In the genomic region with DNA sequence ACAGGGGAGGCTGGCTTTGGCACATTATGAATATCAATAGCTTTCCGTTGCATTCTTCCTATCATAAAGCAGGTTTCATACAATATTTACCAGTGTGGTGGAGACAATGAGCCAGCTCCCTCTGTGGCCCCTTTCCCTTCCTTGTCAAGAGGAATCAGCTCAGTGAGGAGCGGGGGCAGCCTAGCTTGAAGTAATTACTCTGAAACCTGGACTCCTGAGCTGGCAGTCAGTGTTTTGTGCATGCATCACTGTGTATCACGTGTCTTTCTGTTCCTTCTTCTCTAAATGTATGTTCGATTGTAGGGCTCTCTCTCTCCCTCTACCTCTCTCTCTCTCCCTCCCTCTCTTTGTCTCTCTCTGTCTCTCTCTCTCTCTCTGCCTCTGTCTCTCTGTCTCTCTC, we compare ENCODE assay signal across 13 mouse cellular contexts.
A peak's percentile ranks its signal among the peaks of the same experiment; 100 is the strongest.
DNase-seq lines count a peak whose midpoint lies in the region; ATAC-seq and TF ChIP-seq lines count a peak whose summit lies in the region.
"Had no signal": no experiment of that assay in that cellular context is flagged by ENCODE, and none has a peak within 500 bp of the region (broad histone marks: within the 10 kb centered on the region; RNA-seq: fewer than 3 reads in every experiment).

No protein-coding gene starts in this region.

- no peaks in the 10 kb centered on the region for H3K27me3 ChIP-seq in MEL (ENCODE audit: control insufficient read depth in 1 of 2, insufficient read depth in 2 of 2, low read length in 2 of 2)
- no peaks in the 10 kb centered on the region for H3K27me3 ChIP-seq in embryonic facial prominence, embryonic 10.5 days (replicated peaks; ENCODE audit: low read depth, poor library complexity, severe bottlenecking)
- H3K27me3 ChIP-seq in hindbrain, embryonic 11.5 days (ENCODE audit: control insufficient read depth, insufficient read depth, low read length), result no peaks in the 10 kb centered on the region
- H3K27me3 ChIP-seq in midbrain, embryonic 14.5 days (ENCODE audit: control insufficient read depth, insufficient read depth, low read length), result no peaks in the 10 kb centered on the region
- H3K27me3 ChIP-seq: heart, embryonic 12.5 days; liver, embryonic 12.5 days; neural tube, embryonic 12.5 days had no signal

- 49% methylated on average over 4 of the region's 4 CpGs for WGBS in embryonic facial prominence, embryonic 10.5 days
- 34% methylated on average over 4 of the region's 4 CpGs for WGBS in hindbrain, embryonic 11.5 days
- WGBS in midbrain, embryonic 14.5 days, result 16% methylated on average over 4 of the region's 4 CpGs

- intact Hi-C loops in left cerebral cortex, postnatal 10 days (cut with DNase I), result no loop called here

- no peak for TF ChIP-seq RAD21 in MEL (IDR thresholded peaks at IDR 0.05; ENCODE audit: low read depth, low read length)

- H3K9ac ChIP-seq in MEL (ENCODE audit: control insufficient read depth, low read depth, low read length, poor library complexity, severe bottlenecking), result 0 out of 2 replicates have a peak overlapping the region, but pooled peaks have one; percentile 1
- no peak overlapping the region for H3K9ac ChIP-seq in hindbrain, embryonic 11.5 days (ENCODE audit: low read depth, low read length)
- H3K9ac ChIP-seq in midbrain, embryonic 14.5 days (replicated peaks; ENCODE audit: low read length), result no peak overlapping the region
- H3K9ac ChIP-seq: heart, embryonic 12.5 days; liver, embryonic 12.5 days; neural tube, embryonic 12.5 days had no signal

- TF ChIP-seq CTCF in MEL (IDR thresholded peaks at IDR 0.05 in 2 of 3, conservative IDR thresholded peaks at IDR 0.05 in 1 of 3; ENCODE audit: control insufficient read depth in 1 of 3, insufficient read depth in 1 of 3, low read depth in 2 of 3, low read length in 3 of 3, poor library complexity in 1 of 3, severe bottlenecking in 1 of 3), result no peak

- no peak overlapping the region for H3K4me3 ChIP-seq in MEL (ENCODE audit: control insufficient read depth in 1 of 2, insufficient read depth in 1 of 2, low read depth in 2 of 2, low read length in 2 of 2)
- H3K4me3 ChIP-seq in embryonic facial prominence, embryonic 10.5 days, result no peak overlapping the region
- no peak overlapping the region for H3K4me3 ChIP-seq in hindbrain, embryonic 11.5 days (ENCODE audit: low read depth, low read length)
- no peak overlapping the region for H3K4me3 ChIP-seq in midbrain, embryonic 14.5 days (replicated peaks; ENCODE audit: low read depth, low read length)
- H3K4me3 ChIP-seq: heart, embryonic 12.5 days; liver, embryonic 12.5 days; neural tube, embryonic 12.5 days had no signal

- no peaks in the 10 kb centered on the region for H3K9me3 ChIP-seq in MEL (replicated peaks; ENCODE audit: insufficient read depth, low read length)
- no peaks in the 10 kb centered on the region for H3K9me3 ChIP-seq in embryonic facial prominence, embryonic 10.5 days
- H3K9me3 ChIP-seq in hindbrain, embryonic 11.5 days (ENCODE audit: control insufficient read depth, low read length), result no peaks in the 10 kb centered on the region
- H3K9me3 ChIP-seq in midbrain, embryonic 14.5 days (ENCODE audit: control insufficient read depth, low read length), result no peaks in the 10 kb centered on the region
- H3K9me3 ChIP-seq: heart, embryonic 12.5 days; liver, embryonic 12.5 days; neural tube, embryonic 12.5 days had no signal

- H3K4me1 ChIP-seq in MEL (ENCODE audit: control insufficient read depth in 1 of 2, insufficient read depth in 2 of 2, low read length in 2 of 2), result peaks cover 13 to 35% of the 10 kb centered on the region in 2 experiments
- peaks cover 14% of the 10 kb centered on the region for H3K4me1 ChIP-seq in embryonic facial prominence, embryonic 10.5 days
- no peaks in the 10 kb centered on the region; the same call in 1 of the 2 replicates for H3K4me1 ChIP-seq in hindbrain, embryonic 11.5 days (replicated peaks; ENCODE audit: control insufficient read depth, insufficient read depth, low read length)
- H3K4me1 ChIP-seq in midbrain, embryonic 14.5 days (ENCODE audit: control insufficient read depth, insufficient read depth, low read length), result peaks cover 8% of the 10 kb centered on the region; the same call in 1 of the 2 replicates
- H3K4me1 ChIP-seq: heart, embryonic 12.5 days; liver, embryonic 12.5 days had no signal

- DNase-seq in MEL (ENCODE audit: low read depth, low spot score), result peak; percentile 29
- peak; percentile 20 for DNase-seq in embryonic facial prominence, embryonic 10.5 days (ENCODE audit: low spot score)
- DNase-seq in hindbrain, embryonic 11.5 days (ENCODE audit: low spot score), result peak; percentile 18
- DNase-seq in midbrain, embryonic 14.5 days, result peak; percentile 59
- no peak for DNase-seq in gastrocnemius, adult 8-10 months (ENCODE audit: low spot score in 2 of 2)
- no peak for DNase-seq in ovary, adult 18-20 months (ENCODE audit: low spot score)
- no peak for DNase-seq in left cerebral cortex, postnatal 10 days (ENCODE audit: extremely low spot score in 1 of 2, low spot score in 2 of 2)
- no peak for DNase-seq in thymus, adult 18-20 months
- DNase-seq: cerebellum, adult 18-20 months had no signal

- TF ChIP-seq EP300 in MEL (IDR thresholded peaks at IDR 0.05; ENCODE audit: low read depth in 1 of 2, low read length in 2 of 2), result no peak

- no peaks in the 10 kb centered on the region for H3K79me2 ChIP-seq in MEL (ENCODE audit: control insufficient read depth, insufficient read depth, low read length, poor library complexity)

- H3K36me3 ChIP-seq in MEL (ENCODE audit: control insufficient read depth in 1 of 2, insufficient read depth in 2 of 2, low read length in 2 of 2), result peaks cover 0 to 39% of the 10 kb centered on the region in 2 experiments; a peak in 2 of 4 replicates
- no peaks in the 10 kb centered on the region for H3K36me3 ChIP-seq in embryonic facial prominence, embryonic 10.5 days (replicated peaks)
- H3K36me3 ChIP-seq in hindbrain, embryonic 11.5 days (ENCODE audit: control insufficient read depth, insufficient read depth, low read length), result no peaks in the 10 kb centered on the region
- H3K36me3 ChIP-seq in midbrain, embryonic 14.5 days (ENCODE audit: control insufficient read depth, insufficient read depth, low read length), result no peaks in the 10 kb centered on the region
- H3K36me3 ChIP-seq: heart, embryonic 12.5 days; liver, embryonic 12.5 days; neural tube, embryonic 12.5 days had no signal

- TF ChIP-seq POLR2A in MEL (IDR thresholded peaks at IDR 0.05; ENCODE audit: control insufficient read depth in 1 of 2, insufficient read depth in 1 of 2, low read depth in 1 of 2, low read length in 2 of 2, poor library complexity in 1 of 2), result no peak

- H3K27ac ChIP-seq in MEL (ENCODE audit: control insufficient read depth, low read depth, low read length), result peak overlapping the region; percentile 55
- no peak overlapping the region; the same call in 1 of the 2 replicates for H3K27ac ChIP-seq in embryonic facial prominence, embryonic 10.5 days (replicated peaks)
- no peak overlapping the region for H3K27ac ChIP-seq in hindbrain, embryonic 11.5 days (ENCODE audit: low read depth, low read length)
- peak overlapping the region; percentile 52; the same call in 1 of the 2 replicates for H3K27ac ChIP-seq in midbrain, embryonic 14.5 days (replicated peaks; ENCODE audit: low read depth, low read length)
- H3K27ac ChIP-seq: kidney, postnatal 0 days; liver, embryonic 12.5 days; neural tube, embryonic 12.5 days had no signal

- H3K4me2 ChIP-seq in hindbrain, embryonic 11.5 days (replicated peaks; ENCODE audit: low read depth, low read length), result no peak overlapping the region
- no peak overlapping the region for H3K4me2 ChIP-seq in midbrain, embryonic 14.5 days (ENCODE audit: low read length)
- H3K4me2 ChIP-seq: heart, embryonic 12.5 days; liver, embryonic 12.5 days; neural tube, embryonic 12.5 days had no signal

- peak; percentile 59; the same call in 1 of the 2 replicates for ATAC-seq in hindbrain, embryonic 11.5 days (ENCODE audit: low FRiP score)
- ATAC-seq in midbrain, embryonic 14.5 days (ENCODE audit: low FRiP score, low TSS enrichment), result peak; percentile 64; the same call in 1 of the 2 replicates
- ATAC-seq: liver, embryonic 12.5 days had no signal

TF ChIP-seq in MEL, 35 proteins besides CTCF, POLR2A, EP300 and RAD21:
- TF ChIP-seq USF1 (IDR thresholded peaks at IDR 0.05; ENCODE audit: low read depth, low read length), result peak; percentile 47; the same call in 1 of the 2 replicates
- TF ChIP-seq TCF12 (IDR thresholded peaks at IDR 0.05; ENCODE audit: low read depth, low read length), result no peak
- TF ChIP-seq ZNF384 (IDR thresholded peaks at IDR 0.05; ENCODE audit: low read depth, low read length), result no peak
- no peak for TF ChIP-seq UBTF (IDR thresholded peaks at IDR 0.05; ENCODE audit: borderline replicate concordance, insufficient read depth, low read depth, low read length)
- no peak for TF ChIP-seq ETS1 (IDR thresholded peaks at IDR 0.05; ENCODE audit: low read depth, low read length)
- TF ChIP-seq SMC3 (IDR thresholded peaks at IDR 0.05; ENCODE audit: low read depth, low read length), result no peak
TF ChIP-seq in MEL: peak in this region for 1.

Comparison
In these comparisons a context has a peak if more than half of its experiments do, and no peak if none do; other contexts are left out.
1. DNase-seq: peak in MEL (single experiment), embryonic facial prominence, embryonic 10.5 days (single experiment), hindbrain, embryonic 11.5 days (single experiment) and midbrain, embryonic 14.5 days (single experiment); none in gastrocnemius, adult 8-10 months (0 of 2), ovary, adult 18-20 months (single experiment), left cerebral cortex, postnatal 10 days (0 of 2) and thymus, adult 18-20 months (0 of 2).
2. H3K27ac ChIP-seq: peak in MEL (single experiment) and midbrain, embryonic 14.5 days (single experiment); none in embryonic facial prominence, embryonic 10.5 days (single experiment) and hindbrain, embryonic 11.5 days (single experiment).